19 mouse cellular contexts compared by ENCODE assay signal in genomic region chr3:63341481-63341880, GRCm38 (mm10).
"Had no signal": no experiment of that assay in that cellular context is flagged by ENCODE, and none has a peak within 500 bp of the region (broad histone marks: within the 10 kb centered on the region; RNA-seq: fewer than 3 reads in every experiment).

No protein-coding gene starts in this region.

- H3K27ac ChIP-seq: left cerebral cortex, adult 2 months; limb, embryonic 12.5 days; limb, embryonic 15.5 days; liver, embryonic 13.5 days; neural tube, embryonic 12.5 days; neural tube, embryonic 15.5 days; stomach, postnatal 0 days had no signal

- H3K9me3 ChIP-seq: limb, embryonic 12.5 days; limb, embryonic 15.5 days; liver, embryonic 13.5 days; neural tube, embryonic 12.5 days; neural tube, embryonic 15.5 days had no signal

- H3K4me1 ChIP-seq: limb, embryonic 12.5 days; liver, embryonic 13.5 days; neural tube, embryonic 12.5 days; neural tube, embryonic 15.5 days had no signal

- H3K4me2 ChIP-seq: limb, embryonic 12.5 days; limb, embryonic 15.5 days; liver, embryonic 13.5 days; midbrain, embryonic 11.5 days; neural tube, embryonic 12.5 days; neural tube, embryonic 15.5 days had no signal

- DNase-seq: kidney, adult 18-20 months; kidney, postnatal 25 days; layer of hippocampus, postnatal 36 days; liver, embryonic 13.5 days; midbrain, embryonic 14.5 days; right cerebral cortex, adult 18-20 months; right cerebral cortex, postnatal 14 days; right cerebral cortex, postnatal 4 days; thymus, adult 2 months; thymus, postnatal 14 days; thymus, postnatal 4 days had no signal

- H3K4me3 ChIP-seq: left cerebral cortex, adult 2 months; limb, embryonic 12.5 days; limb, embryonic 15.5 days; liver, embryonic 13.5 days; neural tube, embryonic 12.5 days; neural tube, embryonic 15.5 days had no signal

- ATAC-seq: inflammation-experienced regulatory T-cells, adult 6 months had no signal

- H3K36me3 ChIP-seq: limb, embryonic 12.5 days; limb, embryonic 15.5 days; liver, embryonic 13.5 days; neural tube, embryonic 12.5 days; neural tube, embryonic 15.5 days had no signal

- H3K27me3 ChIP-seq: limb, embryonic 12.5 days; limb, embryonic 15.5 days; liver, embryonic 13.5 days; neural tube, embryonic 12.5 days; neural tube, embryonic 15.5 days had no signal

- H3K9ac ChIP-seq: limb, embryonic 12.5 days; limb, embryonic 15.5 days; liver, embryonic 13.5 days; neural tube, embryonic 12.5 days; neural tube, embryonic 15.5 days had no signal
